ENCODE assay signal across 13 mouse cellular contexts in the genomic region with DNA sequence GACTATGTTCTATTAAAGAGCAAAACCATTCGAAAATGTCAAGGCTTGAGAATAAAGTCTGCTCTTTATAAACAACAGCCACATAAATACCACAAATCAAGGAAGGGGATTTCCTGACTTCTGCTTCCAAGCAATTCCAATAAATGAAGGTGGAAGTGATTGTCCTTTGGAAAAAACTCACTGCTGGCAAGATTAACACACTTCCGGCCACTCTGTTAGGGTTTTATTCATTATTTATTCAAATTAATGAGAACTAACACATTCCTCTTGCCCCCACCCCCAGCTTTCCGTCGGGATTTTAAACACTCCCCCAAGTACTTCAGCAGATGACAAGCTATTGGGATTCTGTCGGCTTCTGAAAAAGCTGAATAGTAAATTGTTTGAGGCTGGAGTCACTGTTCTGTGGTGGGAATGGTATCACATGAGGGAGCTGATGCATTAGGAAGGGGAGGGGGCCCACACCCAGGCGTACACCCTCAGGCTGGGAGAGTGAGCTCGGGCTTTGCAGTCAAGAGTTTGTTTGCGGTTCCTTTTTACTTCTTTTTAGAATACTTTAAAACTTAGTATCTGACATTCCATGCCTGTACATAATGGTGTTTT. TPM values are rescaled to one million over a fixed set of nuclear protein-coding genes. Genes with fewer than 3 reads are reported as not detected.
DNase-seq lines count a peak whose midpoint lies in the region; ATAC-seq lines count a peak whose summit lies in the region.
"Had no signal": no experiment of that assay in that cellular context is flagged by ENCODE, and none has a peak within 500 bp of the region (broad histone marks: within the 10 kb centered on the region; RNA-seq: fewer than 3 reads in every experiment).

No protein-coding gene starts in this region.

- DNase-seq in forebrain, embryonic 11.5 days (ENCODE audit: low spot score), result no peak
- DNase-seq in kidney, postnatal 25 days, result no peak
- DNase-seq in Muller cell, postnatal 12 days (ENCODE audit: inconsistent ontology term), result peak; percentile 90
- no peak for DNase-seq in cerebellum, adult 8-10 months
- no peak for DNase-seq in right cerebral cortex, postnatal 4 days
- DNase-seq: cerebellum, adult 9-11 months; right cerebral cortex, postnatal 14 days had no signal

- H3K27me3 ChIP-seq in forebrain, embryonic 12.5 days, result no peaks in the 10 kb centered on the region
- H3K27me3 ChIP-seq in forebrain, embryonic 11.5 days (ENCODE audit: control insufficient read depth, insufficient read depth, low read length), result no peaks in the 10 kb centered on the region
- H3K27me3 ChIP-seq in kidney, embryonic 15.5 days, result no peaks in the 10 kb centered on the region
- no peaks in the 10 kb centered on the region for H3K27me3 ChIP-seq in intestine, embryonic 16.5 days (replicated peaks; ENCODE audit: control insufficient read depth, insufficient read depth, low read length)
- H3K27me3 ChIP-seq: embryonic facial prominence, embryonic 12.5 days; neural tube, embryonic 15.5 days had no signal

- no peak overlapping the region for H3K4me3 ChIP-seq in forebrain, embryonic 12.5 days (replicated peaks)
- H3K4me3 ChIP-seq in forebrain, embryonic 11.5 days (ENCODE audit: low read depth, low read length), result no peak overlapping the region
- no peak overlapping the region for H3K4me3 ChIP-seq in kidney, embryonic 15.5 days (replicated peaks)
- H3K4me3 ChIP-seq in intestine, embryonic 16.5 days (ENCODE audit: low read length), result no peak overlapping the region
- H3K4me3 ChIP-seq: embryonic facial prominence, embryonic 12.5 days; neural tube, embryonic 15.5 days had no signal

- WGBS in forebrain, embryonic 12.5 days, result 40% methylated on average over 8 of the region's 8 CpGs
- WGBS in forebrain, embryonic 11.5 days, result 56% methylated on average over 8 of the region's 8 CpGs
- WGBS in kidney, embryonic 15.5 days, result 37% methylated on average over 8 of the region's 8 CpGs
- 34% methylated on average over 8 of the region's 8 CpGs for WGBS in intestine, embryonic 16.5 days

- peak; percentile 53; the same call in 1 of the 2 replicates for ATAC-seq in forebrain, embryonic 12.5 days (ENCODE audit: low FRiP score)
- ATAC-seq in forebrain, embryonic 11.5 days (replicated peaks; ENCODE audit: low FRiP score), result no peak
- no peak; the same call in 1 of the 2 replicates for ATAC-seq in kidney, embryonic 15.5 days (replicated peaks; ENCODE audit: low FRiP score)
- no peak for ATAC-seq in intestine, embryonic 16.5 days
- ATAC-seq: hindbrain, embryonic 16.5 days had no signal

- H3K9ac ChIP-seq in forebrain, embryonic 12.5 days, result no peak overlapping the region
- H3K9ac ChIP-seq in forebrain, embryonic 11.5 days (ENCODE audit: low read length), result no peak overlapping the region
- H3K9ac ChIP-seq in kidney, embryonic 15.5 days, result no peak overlapping the region
- peak overlapping the region; percentile 43 for H3K9ac ChIP-seq in intestine, embryonic 16.5 days (ENCODE audit: low read depth, low read length)
- H3K9ac ChIP-seq: embryonic facial prominence, embryonic 12.5 days; neural tube, embryonic 15.5 days had no signal

- no peaks in the 10 kb centered on the region for H3K9me3 ChIP-seq in forebrain, embryonic 12.5 days
- H3K9me3 ChIP-seq in forebrain, embryonic 11.5 days (ENCODE audit: control insufficient read depth, low read length), result no peaks in the 10 kb centered on the region
- 0 out of 2 replicates have a peak, but pooled peaks cover 2% of the 10 kb centered on the region for H3K9me3 ChIP-seq in kidney, embryonic 15.5 days (replicated peaks)
- no peaks in the 10 kb centered on the region for H3K9me3 ChIP-seq in intestine, embryonic 16.5 days (ENCODE audit: control insufficient read depth, low read length)
- H3K9me3 ChIP-seq: embryonic facial prominence, embryonic 12.5 days; neural tube, embryonic 15.5 days had no signal

- peaks cover 10% of the 10 kb centered on the region for H3K4me1 ChIP-seq in forebrain, embryonic 12.5 days
- H3K4me1 ChIP-seq in forebrain, embryonic 11.5 days (replicated peaks; ENCODE audit: control insufficient read depth, insufficient read depth, low read length), result no peaks in the 10 kb centered on the region
- H3K4me1 ChIP-seq in kidney, embryonic 15.5 days, result peaks cover 17% of the 10 kb centered on the region
- peaks cover 17% of the 10 kb centered on the region; the same call in 1 of the 2 replicates for H3K4me1 ChIP-seq in intestine, embryonic 16.5 days (ENCODE audit: control insufficient read depth, insufficient read depth, low read length)

- H3K4me2 ChIP-seq in forebrain, embryonic 12.5 days, result no peak overlapping the region
- H3K4me2 ChIP-seq in forebrain, embryonic 11.5 days (ENCODE audit: low read depth, low read length, severe bottlenecking), result no peak overlapping the region
- no peak overlapping the region for H3K4me2 ChIP-seq in kidney, embryonic 15.5 days
- peak overlapping the region; percentile 27; the same call in 1 of the 2 replicates for H3K4me2 ChIP-seq in intestine, embryonic 16.5 days (ENCODE audit: low read depth, low read length)
- H3K4me2 ChIP-seq: neural tube, embryonic 15.5 days had no signal

- no peak overlapping the region for H3K27ac ChIP-seq in forebrain, embryonic 12.5 days
- no peak overlapping the region for H3K27ac ChIP-seq in forebrain, embryonic 11.5 days (ENCODE audit: low read depth, low read length)
- peak overlapping the region; percentile 71; the same call in 1 of the 2 replicates for H3K27ac ChIP-seq in kidney, embryonic 15.5 days
- peak overlapping the region; percentile 76 for H3K27ac ChIP-seq in intestine, embryonic 16.5 days (ENCODE audit: low read length)
- H3K27ac ChIP-seq: embryonic facial prominence, embryonic 12.5 days; neural tube, embryonic 15.5 days had no signal

- no peaks in the 10 kb centered on the region for H3K36me3 ChIP-seq in forebrain, embryonic 12.5 days (replicated peaks)
- no peaks in the 10 kb centered on the region for H3K36me3 ChIP-seq in forebrain, embryonic 11.5 days (ENCODE audit: control insufficient read depth, insufficient read depth, low read length)
- no peaks in the 10 kb centered on the region for H3K36me3 ChIP-seq in kidney, embryonic 15.5 days
- no peaks in the 10 kb centered on the region for H3K36me3 ChIP-seq in intestine, embryonic 16.5 days (ENCODE audit: control insufficient read depth, insufficient read depth, low read length)
- H3K36me3 ChIP-seq: embryonic facial prominence, embryonic 12.5 days; neural tube, embryonic 15.5 days had no signal

RNA-seq across cellular contexts. Expression of a gene that starts 14.1 kb away (rescaled TPM):
- 41.0 and 47.5 TPM in 2 replicates for polyA plus RNA-seq in forebrain, embryonic 12.5 days (2016; fragmentation: Nextera tagmentation; extraction: Ambion mirVana)
- 40.3 and 40.5 TPM in 2 replicates for polyA plus RNA-seq in forebrain, embryonic 11.5 days (2014; fragmentation: Nextera tagmentation; extraction: Ambion mirVana)
- polyA plus RNA-seq in kidney, embryonic 15.5 days (2015; fragmentation: Nextera tagmentation; extraction: Ambion mirVana), result 51.5 and 55.2 TPM in 2 replicates
- polyA plus RNA-seq in intestine, embryonic 16.5 days (2015; fragmentation: Nextera tagmentation; extraction: Ambion mirVana), result 105 and 112 TPM in 2 replicates

Comparison
In these comparisons a context has a peak if more than half of its experiments do, and no peak if none do; other contexts are left out.
1. H3K27ac ChIP-seq: peak in kidney, embryonic 15.5 days (single experiment) and intestine, embryonic 16.5 days (single experiment); none in forebrain, embryonic 12.5 days (single experiment) and forebrain, embryonic 11.5 days (single experiment).